Mouse (Mus musculus) retina, postnatal 7 days (tissue): Measurements from ENCODE around the gene Arx.

Experiments used
- DNase-seq: peaks from one replicate; pipeline ENCODE4 v3.0.0-alpha.2; 2012; ENCODE audit warnings: low read depth, low spot score

The Arx gene

DNA sequence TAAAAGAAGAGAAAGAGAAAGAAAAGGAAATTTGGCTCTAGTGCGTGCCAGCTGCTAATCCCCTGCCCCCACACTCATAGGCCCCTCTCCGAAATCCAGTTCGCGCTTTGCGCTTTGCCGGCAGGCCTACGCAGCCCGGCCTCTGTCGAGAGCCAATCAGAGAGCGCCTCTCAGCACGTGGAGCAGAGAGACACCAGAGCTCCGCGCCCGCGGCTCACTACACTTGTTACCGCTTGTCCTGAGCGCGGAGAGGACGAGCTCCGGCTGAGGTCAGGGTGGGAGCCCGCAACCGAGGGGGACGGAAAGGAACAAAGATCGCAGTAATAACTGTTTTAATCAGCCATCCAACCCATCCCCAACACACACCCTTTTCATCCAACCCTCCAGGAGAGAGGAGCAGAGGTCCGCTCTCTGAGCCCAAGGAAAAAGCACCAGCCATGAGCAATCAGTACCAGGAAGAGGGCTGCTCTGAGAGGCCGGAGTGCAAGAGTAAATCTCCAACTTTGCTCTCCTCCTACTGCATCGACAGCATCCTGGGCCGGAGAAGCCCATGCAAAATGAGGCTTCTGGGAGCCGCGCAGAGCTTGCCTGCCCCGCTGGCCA lies at the start of gene Arx:
Gene Arx, plus strand, starts transcription at position 155 of the 603 bp plus-strand sequence.
- no peak for DNase-seq

DNA sequence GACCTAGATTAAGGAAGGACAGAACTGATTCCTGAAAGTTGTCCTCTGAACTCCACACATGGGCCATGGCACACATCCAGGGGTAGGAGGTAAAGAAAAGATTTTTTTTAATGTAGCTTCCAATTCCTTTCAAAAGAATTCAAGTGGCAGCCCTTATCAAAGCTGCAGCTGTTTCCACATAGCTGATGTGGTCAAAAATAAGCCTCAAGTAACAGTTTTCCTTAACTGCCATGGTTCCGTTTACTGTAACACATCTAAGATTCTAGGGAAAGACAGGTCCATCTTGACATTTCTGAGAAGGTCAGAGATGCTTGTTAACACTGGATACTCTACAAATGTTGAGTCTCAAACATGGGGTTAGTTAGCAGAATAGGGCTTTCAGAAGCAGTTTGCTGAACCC lies 34.9 kb upstream of the Arx start:
- no peak for DNase-seq

DNA sequence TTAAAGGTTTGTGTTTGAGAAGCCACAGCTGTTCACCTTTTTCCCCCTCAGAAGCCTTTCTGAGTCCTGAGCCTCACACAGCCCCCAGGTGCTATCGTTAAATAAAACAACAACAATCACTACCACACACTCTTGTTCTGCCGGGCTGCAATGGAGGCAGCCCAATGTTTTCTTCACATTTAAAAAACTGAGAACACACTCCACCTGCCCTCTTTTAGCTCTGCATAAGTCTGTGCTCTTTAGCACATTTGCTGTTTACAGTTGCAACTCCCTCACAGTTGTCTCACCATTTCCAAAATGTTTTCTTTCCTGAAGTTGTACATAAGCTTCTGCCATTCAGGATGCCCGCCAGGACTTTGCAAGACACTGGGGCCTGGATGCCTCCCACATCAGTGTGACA lies 10.6 kb upstream of the Arx start:
- DNase-seq: no peak

GRCm38 (mm10) chrX:93279940-93280339 lies 6.3 kb upstream of the Arx start:
- no peak for DNase-seq

DNA sequence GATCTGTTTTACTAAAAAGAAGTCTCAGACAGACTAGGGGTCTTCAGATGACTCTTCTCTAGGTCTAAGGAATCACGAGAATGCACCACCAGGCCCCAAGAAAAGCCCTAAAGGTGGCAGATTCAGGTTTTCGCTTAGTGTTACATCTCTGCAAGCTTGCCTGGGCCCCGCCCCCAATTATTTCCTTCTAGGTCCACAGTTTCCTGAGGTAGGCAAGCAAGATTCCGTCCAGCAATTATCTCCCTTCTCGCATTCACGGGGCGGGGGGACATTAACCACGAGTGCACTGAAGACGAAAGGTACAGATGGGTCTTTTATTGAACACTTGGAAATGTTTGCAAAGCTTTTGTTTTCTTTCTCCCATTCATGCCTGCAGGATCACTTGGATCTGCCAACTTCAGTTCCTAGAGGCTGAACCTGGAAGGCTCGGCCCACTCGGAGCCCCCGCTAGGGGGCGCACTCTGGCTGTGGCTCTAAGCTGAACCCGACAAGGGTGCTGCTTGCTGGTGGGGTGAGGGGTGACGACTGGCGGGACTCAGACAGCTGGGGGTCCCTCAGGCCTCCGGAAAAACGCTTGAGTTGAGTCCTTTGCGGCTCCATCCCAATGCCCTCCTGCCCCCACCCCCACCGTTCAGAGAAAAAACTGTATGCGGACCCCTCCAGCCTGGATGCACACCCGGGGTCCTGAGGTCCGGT lies 5.1 kb upstream of the Arx start:
- DNase-seq: no peak

DNA sequence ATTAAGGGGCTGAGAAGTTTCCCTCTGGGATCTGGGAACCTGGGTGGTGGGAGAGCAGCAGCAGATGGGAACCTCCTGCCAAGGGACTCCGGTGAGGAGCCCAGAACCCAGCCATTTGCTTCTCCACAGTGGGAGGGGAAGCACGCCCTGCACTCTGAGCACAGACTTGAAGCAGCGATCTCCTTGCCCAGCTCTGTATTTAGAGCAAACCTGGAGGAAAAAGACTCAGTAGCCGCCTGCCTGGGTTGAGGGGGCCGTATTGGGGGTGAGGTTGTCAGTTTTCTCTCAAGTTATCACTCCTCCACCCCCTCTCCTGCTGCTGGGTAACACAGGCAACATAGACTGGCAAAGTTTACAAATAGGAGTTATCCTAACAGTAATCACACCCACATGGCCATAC lies 4.5 kb upstream of the Arx start:
- no peak for DNase-seq

GRCm38 (mm10) chrX:93285091-93285490 lies 1.2 kb upstream of the Arx start:
- DNase-seq: no peak

GRCm38 (mm10) chrX:93288339-93288738 lies 2.1 kb downstream of the Arx start:
- no peak for DNase-seq

DNA sequence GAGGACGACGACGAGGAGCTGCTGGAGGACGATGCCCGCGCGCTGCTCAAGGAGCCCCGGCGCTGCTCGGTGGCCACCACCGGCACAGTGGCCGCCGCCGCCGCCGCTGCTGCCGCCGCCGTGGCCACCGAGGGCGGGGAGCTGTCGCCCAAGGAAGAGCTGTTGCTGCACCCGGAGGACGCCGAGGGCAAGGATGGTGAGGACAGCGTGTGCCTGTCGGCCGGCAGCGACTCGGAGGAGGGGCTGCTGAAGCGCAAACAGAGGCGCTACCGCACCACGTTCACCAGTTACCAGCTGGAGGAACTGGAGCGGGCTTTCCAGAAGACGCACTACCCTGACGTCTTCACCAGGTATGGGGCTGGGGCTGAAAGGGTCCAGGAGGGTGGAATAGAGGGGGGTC lies 2.8 kb downstream of the Arx start:
- no peak for DNase-seq

GRCm38 (mm10) chrX:93289851-93290380 lies 3.7 kb downstream of the Arx start:
- no peak for DNase-seq

GRCm38 (mm10) chrX:93292031-93292430 lies 5.8 kb downstream of the Arx start:
- no peak for DNase-seq

DNA sequence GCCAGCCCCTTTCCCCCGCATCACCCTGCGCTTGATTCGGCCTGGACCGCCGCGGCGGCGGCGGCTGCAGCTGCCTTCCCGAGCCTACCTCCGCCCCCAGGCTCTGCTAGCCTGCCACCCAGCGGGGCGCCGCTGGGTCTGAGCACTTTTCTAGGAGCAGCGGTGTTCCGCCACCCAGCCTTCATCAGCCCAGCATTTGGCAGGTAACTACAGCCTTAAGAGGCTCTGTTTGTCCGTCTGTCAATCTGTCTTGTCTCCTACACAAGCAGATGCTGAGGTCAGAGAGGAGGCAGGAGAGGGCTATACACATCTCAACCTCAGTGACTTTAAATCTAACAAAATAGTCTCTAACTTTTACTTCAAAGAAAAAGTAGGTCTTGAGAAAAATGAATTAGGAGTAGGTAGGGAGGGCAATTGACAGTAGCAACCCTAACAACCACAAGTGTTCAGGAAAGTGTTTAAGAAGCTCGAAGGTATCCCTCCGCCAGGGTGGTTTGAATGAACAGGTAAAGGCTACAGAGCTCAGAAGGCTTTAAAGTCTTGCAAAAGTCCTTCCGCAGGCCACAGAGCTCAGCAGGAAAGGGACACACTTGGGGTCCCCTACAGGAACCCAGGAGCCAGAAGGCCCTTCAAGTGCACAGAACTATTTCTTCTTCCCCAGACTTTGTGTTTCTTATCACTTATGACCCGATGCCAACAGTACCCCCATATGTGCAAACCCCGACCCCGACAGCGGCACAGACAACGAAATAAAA lies 8.7 kb downstream of the Arx start:
- no peak for DNase-seq

- no peak for DNase-seq
These were observed 9.6 kb downstream of the Arx start for GRCm38 (mm10) chrX:93295819-93296218.

DNA sequence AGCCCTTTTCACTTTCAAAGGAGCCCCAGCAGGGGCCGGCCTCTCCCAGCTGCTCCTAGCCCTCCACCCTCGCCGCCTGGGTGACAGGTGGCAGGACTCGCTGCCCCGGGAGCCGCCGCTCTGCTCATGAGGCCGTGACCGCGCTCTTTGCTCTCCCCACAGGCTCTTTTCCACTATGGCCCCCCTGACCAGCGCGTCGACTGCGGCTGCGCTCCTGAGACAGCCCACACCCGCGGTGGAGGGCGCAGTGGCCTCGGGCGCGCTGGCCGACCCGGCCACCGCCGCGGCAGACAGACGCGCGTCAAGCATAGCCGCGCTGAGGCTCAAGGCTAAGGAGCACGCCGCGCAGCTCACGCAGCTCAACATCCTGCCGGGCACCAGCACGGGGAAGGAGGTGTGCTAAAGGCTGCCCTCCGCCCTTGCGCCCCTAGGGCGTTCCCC lies 10.8 kb downstream of the Arx start:
- no peak for DNase-seq

DNA sequence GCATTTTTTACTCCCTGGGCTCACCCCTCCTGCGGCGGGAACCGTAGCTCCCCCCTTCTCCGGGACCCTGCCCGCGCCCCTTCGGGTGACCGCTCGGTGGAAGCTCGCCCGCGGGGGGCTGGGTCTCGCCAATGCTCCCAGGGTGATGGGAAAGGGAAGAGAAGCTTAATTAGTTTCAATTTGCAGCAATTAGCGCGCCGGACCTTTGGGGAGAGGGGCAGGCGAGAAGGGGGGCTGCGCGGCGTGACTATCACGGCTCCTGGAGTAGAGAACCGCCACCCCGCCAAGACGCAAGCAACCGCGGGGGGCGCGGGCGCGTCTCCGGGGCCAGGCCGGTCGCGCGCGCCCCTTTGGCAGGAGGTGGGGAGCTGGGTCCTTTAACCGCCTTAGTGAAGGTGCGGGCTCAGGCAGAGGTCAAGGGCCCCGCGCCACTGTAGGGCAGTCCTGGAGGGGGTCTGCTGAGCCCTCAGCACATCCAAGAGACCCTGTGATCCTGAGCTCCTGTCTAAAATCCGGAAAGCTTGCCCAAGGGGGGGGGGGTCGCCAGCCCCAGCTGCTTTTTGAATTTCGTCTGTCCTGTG lies 12.9 kb downstream of the Arx start:
- DNase-seq: no peak

DNA sequence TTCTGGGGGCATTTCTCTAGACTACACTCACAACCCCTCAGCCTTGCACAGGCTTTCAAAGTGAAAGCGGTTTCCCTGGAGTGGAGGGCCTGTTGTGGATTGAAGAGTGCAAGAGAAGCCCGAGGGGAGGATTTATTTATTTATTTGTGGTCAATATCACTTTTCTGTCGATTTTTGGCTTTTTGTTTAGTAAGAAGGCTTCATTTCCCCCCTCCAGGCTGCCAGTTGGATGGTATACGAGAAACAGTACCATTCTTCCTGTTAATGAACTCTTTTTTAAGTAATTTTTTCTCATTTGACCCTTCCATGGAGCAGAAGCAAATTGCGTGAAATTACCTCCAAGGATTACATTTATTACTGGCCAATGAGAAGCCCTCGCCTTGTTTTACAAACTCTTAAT lies 13.5 kb downstream of the Arx start:
- DNase-seq: no peak

GRCm38 (mm10) chrX:93300183-93300815 lies 14.1 kb downstream of the Arx start:
- DNase-seq: no peak

DNA sequence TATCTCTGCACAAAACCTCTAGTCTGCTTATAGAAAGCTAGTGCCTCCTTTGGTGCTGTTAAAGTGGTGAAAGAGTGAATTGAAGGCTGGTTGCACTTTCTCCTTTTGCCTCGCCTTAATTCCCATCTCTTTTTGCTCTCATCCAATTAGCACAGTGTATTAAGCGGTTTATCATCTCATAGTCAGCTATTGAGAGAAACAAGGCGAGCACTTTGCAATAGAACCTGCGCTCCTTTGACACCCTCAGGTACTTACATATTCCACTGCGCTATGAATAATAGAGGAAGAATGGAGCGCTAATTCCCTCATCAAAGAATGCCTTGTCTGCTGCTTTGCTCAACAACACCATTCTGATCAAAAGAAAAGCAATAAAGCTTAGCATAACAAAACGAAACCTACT lies 15.6 kb downstream of the Arx start:
- no peak for DNase-seq

- DNase-seq: no peak
These were observed 19.5 kb downstream of the Arx start for GRCm38 (mm10) chrX:93305780-93306179.

DNA sequence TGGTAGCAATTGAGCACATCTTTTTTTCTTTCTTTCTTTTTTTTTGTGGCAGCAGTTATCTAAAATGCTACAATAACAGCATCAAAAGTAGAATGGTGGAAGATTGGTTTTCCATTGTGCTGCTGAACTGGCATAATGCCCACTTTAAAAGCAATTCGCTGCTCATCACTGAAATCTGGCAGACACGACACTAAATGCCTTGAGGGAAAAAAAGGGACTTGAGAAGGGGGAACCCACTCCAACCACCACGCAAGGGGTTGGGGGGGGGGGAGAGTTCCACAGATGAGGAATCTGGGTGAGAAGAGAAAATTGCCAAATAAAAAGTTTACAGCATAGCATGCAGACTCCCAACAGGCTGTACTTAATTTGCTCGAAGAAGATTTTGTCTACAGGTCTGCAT lies 31.3 kb downstream of the Arx start:
- no peak for DNase-seq

DNA sequence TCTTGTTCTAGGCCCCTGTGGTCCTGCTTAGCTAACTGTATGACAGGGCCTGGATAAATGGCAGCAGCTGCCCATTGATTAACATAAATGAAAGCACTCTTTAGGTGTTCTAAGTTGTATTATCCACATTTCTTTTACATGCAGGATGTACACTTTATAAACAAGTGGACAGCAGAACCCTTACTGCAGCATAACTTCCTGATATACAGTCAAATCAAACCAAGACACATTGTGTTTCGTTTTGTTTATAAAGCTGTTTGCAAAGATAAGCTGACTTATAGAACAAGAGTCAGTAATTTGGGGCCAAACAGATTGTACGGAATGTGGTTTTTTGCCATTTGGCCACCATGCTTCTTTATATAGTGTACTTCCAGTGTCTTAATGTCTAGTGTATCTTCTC lies 33.7 kb downstream of the Arx start:
- DNase-seq: no peak

DNA sequence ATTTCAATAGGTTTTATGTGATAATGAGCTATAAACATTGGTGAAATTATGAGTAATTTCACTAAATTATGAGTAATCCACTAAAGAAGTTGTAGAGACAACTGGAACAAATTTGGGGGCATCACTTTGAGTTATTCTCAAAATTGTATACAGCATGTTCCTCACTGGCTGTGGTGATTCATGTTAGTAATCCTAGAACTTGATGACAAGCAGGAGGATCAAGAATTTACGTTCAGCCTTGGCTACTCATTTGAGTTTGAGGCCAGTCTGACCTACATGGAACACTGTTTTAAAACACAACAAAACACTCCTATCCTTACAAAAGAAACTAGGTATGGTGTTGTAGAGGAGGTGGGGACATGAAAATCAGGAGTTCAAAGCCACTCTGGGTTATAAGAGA lies 35.1 kb downstream of the Arx start:
- no peak for DNase-seq
